Mouse (Mus musculus) adrenal gland, postnatal 36 days (tissue): ENCODE data around the gene Sun1. TPM values are rescaled to one million over a fixed set of nuclear protein-coding genes. Genes with fewer than 3 reads are reported as not detected.

Source experiments
- DNase-seq, 2 experiments: peaks; one replicate each; pipeline ENCODE4 v3.0.0; 2021; ENCODE audit warnings: mixed read lengths in 1 of 2
- total RNA-seq, 2 experiments: library from RNA; stranded (reverse); gene quantifications; 2 replicates each; pipeline ENCODE4 v1.2.3; 2021

Sun1 gene
- total RNA-seq, 2 experiments from 2014 or later = 73.4 to 105 TPM

- DNase-seq = no peak
Measured at GRCm38 (mm10) chr5:139286142-139286941, 85.9 kb downstream of the Sun1 start.

GRCm38 (mm10) chr5:139287099-139287498 is 86.7 kb downstream of the Sun1 start:
- no peak for DNase-seq

DNA sequence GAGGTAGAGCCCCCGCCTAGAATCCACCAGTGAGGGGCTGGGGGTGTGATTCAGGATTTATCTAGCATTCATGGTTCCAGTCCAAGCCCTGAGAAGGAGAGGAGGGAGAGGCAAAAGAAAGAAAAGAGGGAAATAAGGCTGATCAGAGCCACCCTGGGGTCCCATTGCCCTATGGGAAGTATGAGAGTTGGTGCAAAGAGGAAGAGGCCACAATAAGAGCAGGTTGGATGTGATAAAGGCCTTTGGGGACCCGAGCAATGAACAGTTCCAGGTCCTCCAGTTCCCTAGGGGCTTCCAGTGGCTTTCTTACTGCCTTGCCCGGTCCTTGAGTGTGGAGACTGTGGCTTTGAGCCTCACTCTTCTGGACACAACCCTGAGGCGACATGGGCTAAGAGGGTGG is 87.3 kb downstream of the Sun1 start:
- DNase-seq = no peak

- DNase-seq = no peak
Measured at GRCm38 (mm10) chr5:139288591-139288990, 88.2 kb downstream of the Sun1 start.

- no peak for DNase-seq
Measured at GRCm38 (mm10) chr5:139290467-139291259, 90.2 kb downstream of the Sun1 start.

DNA sequence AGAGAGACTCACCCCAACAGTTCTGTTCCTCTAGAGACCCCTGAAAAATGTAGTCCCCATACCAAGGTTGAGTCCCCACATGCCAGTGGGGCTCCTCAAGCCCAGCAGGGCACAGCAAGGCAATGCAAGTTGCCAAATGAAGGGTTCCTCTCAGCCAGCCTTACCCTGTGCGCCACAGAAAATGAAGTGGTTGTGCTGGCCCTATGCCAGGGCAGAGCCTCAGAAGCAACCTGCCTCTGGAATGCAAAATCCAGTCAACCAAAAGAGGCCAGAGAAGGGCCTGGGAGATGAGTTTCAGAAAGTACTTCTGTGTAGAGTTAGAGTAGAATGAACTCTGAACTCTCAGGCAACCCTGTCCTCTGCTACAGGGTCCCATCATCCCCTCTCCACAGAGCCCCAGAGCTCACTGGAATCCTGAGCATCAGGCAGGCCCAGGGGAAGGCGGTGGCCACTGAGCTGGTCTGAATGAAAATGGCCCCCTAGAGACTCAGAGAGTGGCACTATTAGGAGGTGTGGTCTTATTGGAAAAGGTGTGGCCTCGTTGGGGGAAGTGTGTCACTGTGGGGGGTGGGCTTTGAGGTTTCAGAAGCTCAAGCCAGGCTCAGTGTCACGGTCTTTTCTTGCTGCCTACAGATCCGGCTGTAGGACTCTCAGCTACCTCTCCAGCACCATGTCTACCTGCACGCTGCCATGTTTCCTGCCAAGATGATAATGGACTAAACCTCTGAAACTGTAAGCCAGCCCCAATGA is 91.5 kb downstream of the Sun1 start:
- no peak for DNase-seq

GRCm38 (mm10) chr5:139294089-139294488 is 93.7 kb downstream of the Sun1 start:
- DNase-seq = no peak

GRCm38 (mm10) chr5:139297092-139297491 is 96.7 kb downstream of the Sun1 start:
- no peak for DNase-seq

DNA sequence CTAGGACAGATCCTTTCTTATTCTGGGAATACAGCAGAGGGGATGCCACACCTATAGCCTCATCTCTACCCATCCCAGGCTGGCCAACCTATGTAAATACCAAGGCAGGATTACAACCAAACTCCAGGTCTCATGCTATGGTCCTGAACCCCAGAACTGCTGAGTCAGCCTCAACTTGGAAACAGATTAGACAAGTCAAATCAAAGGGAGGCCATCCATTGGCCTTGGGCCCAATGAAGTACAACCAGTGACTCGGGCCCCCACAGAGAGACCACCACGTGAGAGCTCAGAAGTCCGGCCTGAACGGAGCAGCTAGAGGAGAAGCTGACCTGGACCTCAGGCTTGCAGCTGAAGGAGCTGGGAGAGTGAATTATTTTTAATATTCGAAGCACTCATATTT is 97.3 kb downstream of the Sun1 start:
- DNase-seq = no peak

Other genes starting within 250 kb of the Sun1 start
- 10 to 100 TPM; 31.1 to 34.3 TPM for gene Pdgfa, start 203.3 kb upstream of the Sun1 start, total RNA-seq
- gene Prkar1b, start 50.6 kb upstream of the Sun1 start, total RNA-seq = 10 to 100 TPM; 20.2 to 52.4 TPM
- gene Dnaaf5, start 50.4 kb upstream of the Sun1 start, total RNA-seq = 10 to 100 TPM; 22.7 to 22.8 TPM
- gene Get4, start 51.7 kb downstream of the Sun1 start, total RNA-seq = 10 to 100 TPM; 80.1 to 97.0 TPM
- gene Adap1, start 125.0 kb downstream of the Sun1 start, total RNA-seq = 1 to 10 TPM; 5.0 to 8.5 TPM
- gene Cox19, start 150.8 kb downstream of the Sun1 start, total RNA-seq = 10 to 100 TPM; 71.0 to 87.5 TPM
- gene Cyp2w1, start 152.0 kb downstream of the Sun1 start, total RNA-seq = not detected
- gene Gpr146, start 177.1 kb downstream of the Sun1 start, total RNA-seq = 10 to 100 TPM; 15.2 to 17.9 TPM
- under 1 TPM; 0.49 to 0.79 TPM for gene C130050O18Rik, start 204.6 kb downstream of the Sun1 start, total RNA-seq
- gene Gper1, start 222.5 kb downstream of the Sun1 start, total RNA-seq = 1 to 10 TPM; 2.8 to 4.7 TPM